Mouse (Mus musculus) heart, embryonic 13.5 days (tissue): ENCODE measurements around the gene Thsd7a. TPM values are rescaled to one million over a fixed set of nuclear protein-coding genes. Genes with fewer than 3 reads are reported as not detected.

Experiments used
- ATAC-seq: fragments of 200-750 bp; cut with Nextera tagmentation; 2 replicates; pipeline ENCODE4 v1.8.0; 2017; ENCODE audit warnings: moderate TSS enrichment; ENCODE audit not compliant: insufficient number of reproducible peaks, low FRiP score, low TSS enrichment; ENCODE audit errors: extremely low read depth
- H3K27ac ChIP-seq: fragments of 300-500 bp; sonication (generic); replicated peaks from 2 replicates; pipeline ENCODE4 v1.5.1; 2015; ENCODE audit warnings: moderate library complexity, mild to moderate bottlenecking, inconsistent platforms
- H3K27me3 ChIP-seq: fragments of 300-500 bp; sonication (generic); replicated peaks from 2 replicates; pipeline ENCODE4 v1.6.1; 2015; ENCODE audit warnings: mild to moderate bottlenecking, inconsistent platforms
- H3K36me3 ChIP-seq: fragments of 300-500 bp; sonication (generic); 2 replicates; pipeline ENCODE4 v1.6.1; 2015; ENCODE audit warnings: mild to moderate bottlenecking, inconsistent platforms
- H3K4me1 ChIP-seq: fragments of 300-500 bp; sonication (generic); 2 replicates; pipeline ENCODE4 v1.6.1; 2015; ENCODE audit warnings: inconsistent platforms
- H3K4me2 ChIP-seq: fragments of 300-500 bp; sonication (generic); 2 replicates; pipeline ENCODE4 v1.6.1; 2015; ENCODE audit warnings: inconsistent platforms, mild to moderate bottlenecking, moderate library complexity
- H3K4me3 ChIP-seq: fragments of 300-500 bp; sonication (generic); 2 replicates; pipeline ENCODE4 v1.5.1; 2015; ENCODE audit warnings: moderate library complexity, mild to moderate bottlenecking, inconsistent platforms
- H3K9ac ChIP-seq: fragments of 300-500 bp; sonication (generic); 2 replicates; pipeline ENCODE4 v1.6.1; 2015; ENCODE audit warnings: inconsistent platforms, mild to moderate bottlenecking, moderate library complexity
- H3K9me3 ChIP-seq: fragments of 300-500 bp; sonication (generic); 2 replicates; pipeline ENCODE4 v1.6.1; 2016; ENCODE audit warnings: inconsistent platforms
- WGBS: fragments of 180-500 bp; shearing (Covaris S2); methylation state at CpG from one replicate; pipeline ENCODE4 v1.1.7; 2015; ENCODE audit warnings: mixed read lengths; 5-methylcytosine and 5-hydroxymethylcytosine counted together
- polyA plus RNA-seq: library from polyadenylated mRNA; unstranded; fragments of >200 nt; fragmentation: Nextera tagmentation; extraction: Ambion mirVana; gene quantifications from 2 replicates; pipeline ENCODE4 v1.2.1, GENCODE M21; 2015

The Thsd7a gene
- polyA plus RNA-seq, 1 experiment from 2014 or later, result 3.0 TPM

- no peak overlapping the region for H3K4me3 ChIP-seq
- 78% methylated on average over 6 of the region's 6 CpGs for WGBS
- no peaks in the 10 kb centered on the region for H3K4me1 ChIP-seq
- no peak overlapping the region for H3K27ac ChIP-seq
- no peaks in the 10 kb centered on the region for H3K27me3 ChIP-seq
- no peaks in the 10 kb centered on the region for H3K9me3 ChIP-seq
- no peak overlapping the region for H3K4me2 ChIP-seq
- H3K36me3 ChIP-seq, result no peaks in the 10 kb centered on the region
- ATAC-seq, result no peak
- no peak overlapping the region for H3K9ac ChIP-seq
Observed at GRCm38 (mm10) chr6:12381136-12381778, 368.0 kb downstream of the Thsd7a start.

DNA sequence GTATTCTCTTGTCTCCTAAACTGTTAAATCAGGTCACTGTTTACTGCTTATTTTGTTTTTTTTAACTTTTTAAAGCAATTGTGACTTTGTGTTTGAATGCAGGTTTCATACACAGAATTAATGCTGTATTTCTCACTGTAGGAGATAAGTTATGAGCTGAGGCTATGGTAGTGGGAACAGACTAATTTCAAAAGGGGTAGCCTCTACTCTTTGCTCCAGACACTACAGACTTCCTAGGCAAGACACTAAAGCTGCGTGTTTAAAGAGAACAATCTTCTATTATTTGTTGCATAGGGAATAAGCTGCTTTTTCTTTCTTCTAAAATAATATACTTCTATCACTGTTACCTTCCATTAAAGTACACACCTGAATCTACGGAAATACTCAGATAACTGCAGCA lies 368.5 kb downstream of the Thsd7a start:
- Histone ChIP-seq H3K36me3 (no peaks in the 10 kb centered on the region), H3K4me2 (no peak overlapping the region), H3K27me3 (no peaks in the 10 kb centered on the region), H3K9ac (no peak overlapping the region), H3K4me1 (no peaks in the 10 kb centered on the region), H3K9me3 (no peaks in the 10 kb centered on the region), H3K4me3 (no peak overlapping the region), H3K27ac (no peak overlapping the region)
- no peak for ATAC-seq
- WGBS, result 77% methylated on average over 2 of the region's 2 CpGs

DNA sequence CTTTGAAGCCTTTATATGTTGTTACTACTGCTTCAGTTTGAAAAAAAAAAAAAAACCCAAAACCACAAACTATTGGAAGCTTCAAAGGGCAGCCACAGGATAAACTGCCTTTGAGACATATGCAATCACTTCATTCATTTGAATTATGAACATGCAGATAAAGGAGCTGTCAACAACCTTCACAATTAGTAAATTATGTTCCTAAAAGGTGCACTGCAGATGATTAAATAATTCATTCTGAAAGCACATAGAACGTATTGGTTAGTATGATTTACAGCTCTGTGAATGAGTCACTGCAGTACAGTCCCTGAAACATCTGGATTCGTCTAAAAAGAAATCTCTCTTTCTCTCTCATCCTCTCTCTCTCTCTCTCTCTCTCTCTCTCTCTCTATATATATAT lies 390.5 kb downstream of the Thsd7a start:
- Histone ChIP-seq H3K4me3 (no peak overlapping the region), H3K27me3 (no peaks in the 10 kb centered on the region), H3K9ac (no peak overlapping the region), H3K36me3 (no peaks in the 10 kb centered on the region), H3K4me2 (no peak overlapping the region), H3K9me3 (no peaks in the 10 kb centered on the region), H3K4me1 (no peaks in the 10 kb centered on the region), H3K27ac (no peak overlapping the region)
- WGBS, result 56% methylated on average over 2 of the region's 2 CpGs
- no peak for ATAC-seq

- Histone ChIP-seq H3K27ac (no peak overlapping the region), H3K27me3 (no peaks in the 10 kb centered on the region), H3K9me3 (no peaks in the 10 kb centered on the region), H3K4me3 (no peak overlapping the region), H3K9ac (no peak overlapping the region), H3K4me1 (no peaks in the 10 kb centered on the region), H3K4me2 (no peak overlapping the region), H3K36me3 (no peaks in the 10 kb centered on the region)
- ATAC-seq, result no peak
- 69% methylated on average over 2 of the region's 2 CpGs for WGBS
Observed at GRCm38 (mm10) chr6:12353573-12353972, 395.6 kb downstream of the Thsd7a start.

- no peak overlapping the region for H3K27ac ChIP-seq
- 61% methylated on average over 9 of the region's 9 CpGs for WGBS
- H3K4me2 ChIP-seq, result no peak overlapping the region
- H3K4me1 ChIP-seq, result no peaks in the 10 kb centered on the region
- no peaks in the 10 kb centered on the region for H3K36me3 ChIP-seq
- H3K27me3 ChIP-seq, result no peaks in the 10 kb centered on the region
- no peak overlapping the region for H3K9ac ChIP-seq
- H3K4me3 ChIP-seq, result no peak overlapping the region
- no peak for ATAC-seq
- no peaks in the 10 kb centered on the region for H3K9me3 ChIP-seq
Observed at GRCm38 (mm10) chr6:12352165-12352719, 397.0 kb downstream of the Thsd7a start.

DNA sequence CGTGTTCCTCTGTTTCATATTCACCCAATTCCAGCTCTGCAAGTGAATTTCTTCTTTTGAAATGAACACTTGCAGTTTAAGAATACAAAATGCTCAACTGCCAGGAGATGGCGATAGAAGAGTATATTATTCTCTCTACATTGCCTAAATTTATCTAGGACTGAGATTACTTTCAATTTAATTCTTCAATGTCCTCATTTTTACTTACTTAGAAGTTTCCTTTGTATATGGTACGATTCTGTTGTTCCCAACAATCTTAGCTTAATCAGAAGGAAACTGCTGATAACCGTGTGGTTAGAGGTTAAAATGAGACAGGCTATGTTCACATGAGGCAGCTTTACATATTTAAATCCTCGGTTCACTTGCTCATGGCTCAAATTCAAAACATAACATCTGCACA lies 398.5 kb downstream of the Thsd7a start:
- Histone ChIP-seq H3K4me1 (no peaks in the 10 kb centered on the region), H3K27me3 (no peaks in the 10 kb centered on the region), H3K9me3 (no peaks in the 10 kb centered on the region), H3K4me3 (no peak overlapping the region), H3K4me2 (peak overlapping the region; percentile 52), H3K27ac (no peak overlapping the region), H3K36me3 (no peaks in the 10 kb centered on the region), H3K9ac (no peak overlapping the region; the same call in 1 of the 2 replicates)
- no peak for ATAC-seq
- 38% methylated on average over 5 of the region's 5 CpGs for WGBS

DNA sequence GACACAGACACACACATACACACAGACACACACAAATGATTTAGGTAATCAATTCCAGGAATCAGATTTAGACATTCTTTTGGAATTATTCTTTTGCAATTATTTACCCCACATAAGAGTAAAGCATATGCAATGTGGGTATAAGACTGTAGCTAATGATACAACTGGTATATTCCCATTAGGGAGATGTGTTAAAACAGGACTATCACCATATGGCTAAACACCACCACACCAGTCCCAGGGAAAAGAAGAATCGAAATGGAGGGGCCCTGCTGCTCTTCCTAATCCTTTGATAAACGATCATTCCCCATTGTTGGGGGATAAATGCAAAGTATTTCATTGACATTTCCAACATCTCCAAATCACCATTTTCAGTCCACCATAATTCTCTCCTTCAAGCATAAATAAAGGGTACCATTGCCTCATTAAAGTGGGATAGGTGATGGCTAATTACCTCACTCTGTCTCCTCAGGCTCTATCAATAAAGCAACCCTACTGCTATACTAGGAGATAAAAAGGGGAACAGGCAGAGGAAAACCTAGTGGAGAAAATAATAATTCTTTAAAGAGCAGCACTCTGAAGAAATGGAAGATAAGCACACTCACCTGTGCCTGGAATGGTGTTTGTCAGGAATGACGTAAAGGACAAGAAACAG lies 400.0 kb downstream of the Thsd7a start:
- ATAC-seq, result no peak
- H3K4me2 ChIP-seq, result no peak overlapping the region
- no peaks in the 10 kb centered on the region for H3K27me3 ChIP-seq
- no peaks in the 10 kb centered on the region for H3K9me3 ChIP-seq
- 68% methylated on average over 3 of the region's 3 CpGs for WGBS
- H3K4me3 ChIP-seq, result no peak overlapping the region
- no peak overlapping the region for H3K27ac ChIP-seq
- H3K36me3 ChIP-seq, result no peaks in the 10 kb centered on the region
- no peaks in the 10 kb centered on the region for H3K4me1 ChIP-seq
- no peak overlapping the region for H3K9ac ChIP-seq

- Histone ChIP-seq H3K4me2 (no peak overlapping the region), H3K27ac (no peak overlapping the region), H3K36me3 (no peaks in the 10 kb centered on the region), H3K9ac (no peak overlapping the region), H3K4me3 (no peak overlapping the region), H3K4me1 (no peaks in the 10 kb centered on the region), H3K27me3 (no peaks in the 10 kb centered on the region), H3K9me3 (no peaks in the 10 kb centered on the region)
- ATAC-seq, result no peak
Observed at GRCm38 (mm10) chr6:12348667-12349066, 400.5 kb downstream of the Thsd7a start.

GRCm38 (mm10) chr6:12336590-12337584 lies 412.3 kb downstream of the Thsd7a start:
- no peak for ATAC-seq
- no peaks in the 10 kb centered on the region for H3K9me3 ChIP-seq
- no peak overlapping the region for H3K27ac ChIP-seq
- H3K4me2 ChIP-seq, result no peak overlapping the region
- H3K4me3 ChIP-seq, result no peak overlapping the region
- 64% methylated on average over 14 of the region's 14 CpGs for WGBS
- H3K4me1 ChIP-seq, result no peaks in the 10 kb centered on the region
- H3K9ac ChIP-seq, result no peak overlapping the region
- no peaks in the 10 kb centered on the region for H3K36me3 ChIP-seq
- no peaks in the 10 kb centered on the region for H3K27me3 ChIP-seq

GRCm38 (mm10) chr6:12315070-12315909 lies 433.9 kb downstream of the Thsd7a start:
- no peak overlapping the region for H3K4me3 ChIP-seq
- no peaks in the 10 kb centered on the region for H3K36me3 ChIP-seq
- no peaks in the 10 kb centered on the region for H3K4me1 ChIP-seq
- no peak overlapping the region for H3K4me2 ChIP-seq
- H3K9ac ChIP-seq, result no peak overlapping the region
- no peaks in the 10 kb centered on the region for H3K27me3 ChIP-seq
- H3K9me3 ChIP-seq, result no peaks in the 10 kb centered on the region
- H3K27ac ChIP-seq, result no peak overlapping the region
- no peak for ATAC-seq
- 46% methylated on average over 7 of the region's 7 CpGs for WGBS
